Mouse (Mus musculus) small intestine, adult 2 months (tissue): Measurements from ENCODE around the gene Cldn3.

Experiments
- CTCF ChIP-seq: fragments of 200-500 bp; IDR thresholded peaks from 2 replicates; pipeline ENCODE4 v1.5.1; 2012; ENCODE audit warnings: low read depth, mild to moderate bottlenecking, control low read depth, inconsistent platforms, low read length, moderate library complexity, mixed read lengths; ENCODE audit not compliant: insufficient replicate concordance, insufficient read length; ENCODE audit errors: extremely low read depth
- POLR2A ChIP-seq: fragments of 200-500 bp; IDR thresholded peaks from 2 replicates; pipeline ENCODE4 v1.6.1; 2012; ENCODE audit warnings: low read depth, mild to moderate bottlenecking, control low read depth, inconsistent platforms, low read length, moderate library complexity

GRCm38 (mm10) chr5:134947420-134948084, 38.5 kb upstream of the Cldn3 start:
- no peak for TF ChIP-seq POLR2A
- TF ChIP-seq CTCF = no peak
